Mouse (Mus musculus): ENCODE results near the gene Max.

DNA sequence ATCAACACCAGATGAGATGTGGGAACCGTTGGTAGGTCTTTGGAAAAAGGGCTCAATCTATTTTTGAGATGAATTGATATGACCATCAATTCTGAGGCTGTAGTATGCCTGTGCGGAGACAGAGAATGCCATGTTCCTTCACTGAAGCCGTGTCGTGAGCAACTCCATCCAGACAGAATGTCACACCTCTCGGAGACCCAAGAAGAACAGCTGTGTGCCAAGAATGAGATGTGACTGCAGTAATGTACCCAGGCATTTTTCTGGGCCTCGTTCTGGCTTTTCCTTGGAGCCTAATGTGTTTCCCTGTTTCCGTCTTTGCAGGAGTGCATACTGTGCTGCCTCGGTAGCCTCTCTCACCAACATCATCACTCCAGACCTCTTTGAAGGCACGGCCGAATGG lies 65.0 kb downstream of the Max start:
- TF ChIP-seq CTCF (IDR thresholded peaks at IDR 0.05; ENCODE audit: borderline replicate concordance, insufficient read depth, low read length) (no peak), POLR2A (IDR thresholded peaks at IDR 0.05; ENCODE audit: low read depth, low read length) (no peak)
